Mouse (Mus musculus) kidney, adult 18-20 months (tissue): ENCODE data around the gene Vmn2r75.
A peak's percentile ranks its signal among the peaks of the same experiment; 100 is the strongest.
"Not testable (repeated sequence)": the region's sequence is repeated elsewhere in the genome, so short reads cannot be mapped to it uniquely, and the experiment has no call there.

ENCODE experiments used
- DNase-seq: peaks from one replicate; pipeline ENCODE4 v3.0.0; 2021

Gene Vmn2r75

GRCm38 (mm10) chr7:86171678-86172077 is at the start of gene Vmn2r75:
Vmn2r75 (minus strand) TSS chr7:86171778.
- DNase-seq: not testable (repeated sequence)

DNA sequence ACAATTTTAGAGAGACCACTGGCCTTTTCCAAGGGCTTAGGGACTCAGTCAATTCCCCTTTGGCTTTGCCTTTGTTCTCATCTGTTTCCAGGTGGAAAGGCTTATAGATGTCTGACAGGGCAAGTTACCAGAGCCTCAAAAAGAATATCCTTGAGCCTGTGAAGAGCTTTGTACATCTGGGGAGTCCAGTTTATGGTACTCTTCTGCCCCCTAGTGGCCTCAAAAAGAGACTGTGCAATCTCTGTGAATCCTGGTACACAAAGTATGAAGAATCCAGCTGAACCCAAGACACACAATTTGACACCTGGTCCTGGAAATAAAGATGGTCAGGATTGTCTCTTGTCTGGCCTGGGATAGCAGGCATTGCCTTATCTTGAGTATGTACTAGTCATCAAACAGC is 39.8 kb upstream of the Vmn2r75 start:
- DNase-seq: peak; percentile 4
